Mouse (Mus musculus): ENCODE measurements around the gene Pnp2. TPM values are rescaled to one million over a fixed set of nuclear protein-coding genes. Genes with fewer than 3 reads are reported as not detected.

The Pnp2 gene
- total and polyA plus RNA-seq, 3 experiments = 0.65 to 1.7 TPM; not detected in 1

- no peaks in the 10 kb centered on the region for H3K36me3 ChIP-seq (ENCODE audit: control insufficient read depth in 1 of 2, insufficient read depth in 2 of 2, low read length in 2 of 2)
- no peaks in the 10 kb centered on the region for H3K79me2 ChIP-seq (ENCODE audit: control insufficient read depth, insufficient read depth, low read length, poor library complexity)
- no peaks in the 10 kb centered on the region for H3K9me3 ChIP-seq (replicated peaks; ENCODE audit: insufficient read depth, low read length)
- H3K4me1 ChIP-seq (ENCODE audit: control insufficient read depth in 1 of 2, insufficient read depth in 2 of 2, low read length in 2 of 2) = no peaks in the 10 kb centered on the region
- H3K27me3 ChIP-seq (ENCODE audit: control insufficient read depth in 1 of 2, insufficient read depth in 2 of 2, low read length in 2 of 2) = no peaks in the 10 kb centered on the region
- no peak for DNase-seq (ENCODE audit: low read depth, low spot score)
- no peak overlapping the region for H3K9ac ChIP-seq (ENCODE audit: control insufficient read depth, low read depth, low read length, poor library complexity, severe bottlenecking)
- H3K27ac ChIP-seq (ENCODE audit: control insufficient read depth, low read depth, low read length) = no peak overlapping the region
- no peak overlapping the region for H3K4me3 ChIP-seq (ENCODE audit: control insufficient read depth in 1 of 2, insufficient read depth in 1 of 2, low read depth in 2 of 2, low read length in 2 of 2)
- no peak for TF ChIP-seq POLR2A (IDR thresholded peaks at IDR 0.05; ENCODE audit: control insufficient read depth in 1 of 2, insufficient read depth in 1 of 2, low read depth in 1 of 2, low read length in 2 of 2, poor library complexity in 1 of 2)
- no peak for TF ChIP-seq KAT2A (conservative IDR thresholded peaks at IDR 0.05; ENCODE audit: low read depth, low read length)
- no peak for TF ChIP-seq ZMIZ1 (IDR thresholded peaks at IDR 0.05; ENCODE audit: low read depth, low read length)
- TF ChIP-seq JUND (IDR thresholded peaks at IDR 0.05; ENCODE audit: low read depth, low read length) = no peak
- no peak for TF ChIP-seq HCFC1 (IDR thresholded peaks at IDR 0.05; ENCODE audit: low read depth, low read length)
- no peak for TF ChIP-seq POLR2AphosphoS5 (IDR thresholded peaks at IDR 0.05; ENCODE audit: borderline replicate concordance, low read depth, low read length)
- no peak for TF ChIP-seq CHD1 (IDR thresholded peaks at IDR 0.05; ENCODE audit: low read depth, low read length)
- TF ChIP-seq CTCF (IDR thresholded peaks at IDR 0.05 in 2 of 3, conservative IDR thresholded peaks at IDR 0.05 in 1 of 3; ENCODE audit: control insufficient read depth in 1 of 3, insufficient read depth in 1 of 3, low read depth in 2 of 3, low read length in 3 of 3, poor library complexity in 1 of 3, severe bottlenecking in 1 of 3) = no peak
- no peak for TF ChIP-seq MYC (IDR thresholded peaks at IDR 0.05; ENCODE audit: low read depth, low read length)
- no peak for TF ChIP-seq MEF2A (IDR thresholded peaks at IDR 0.05; ENCODE audit: extremely low read depth, insufficient replicate concordance, low read depth, low read length, poor library complexity, severe bottlenecking)
- TF ChIP-seq RAD21 (IDR thresholded peaks at IDR 0.05; ENCODE audit: low read depth, low read length) = no peak
- TF ChIP-seq USF1 (IDR thresholded peaks at IDR 0.05; ENCODE audit: low read depth, low read length) = no peak
- no peak for TF ChIP-seq E2F4 (IDR thresholded peaks at IDR 0.05; ENCODE audit: borderline replicate concordance, low read depth, low read length)
- no peak for TF ChIP-seq RCOR1 (IDR thresholded peaks at IDR 0.05; ENCODE audit: low read depth, low read length)
- no peak for TF ChIP-seq ZNF384 (IDR thresholded peaks at IDR 0.05; ENCODE audit: low read depth, low read length)
- no peak for TF ChIP-seq GABPA (IDR thresholded peaks at IDR 0.05; ENCODE audit: low read depth, low read length)
- TF ChIP-seq GATA1 (IDR thresholded peaks at IDR 0.05; ENCODE audit: low read depth, low read length) = no peak
- no peak for TF ChIP-seq POLR2AphosphoS2 (IDR thresholded peaks at IDR 0.05; ENCODE audit: low read length)
- TF ChIP-seq MAX (IDR thresholded peaks at IDR 0.05; ENCODE audit: low read length) = no peak
Measured at GRCm38 (mm10) chr14:51009572-51009971, 53.8 kb downstream of the Pnp2 start.

Other genes with a start within 250 kb of the Pnp2 start
- gene Olfr748, start 248.6 kb upstream of the Pnp2 start, total RNA-seq (2012; rRNA removed) = not detected in 2 replicates
- gene Olfr748, start 248.6 kb upstream of the Pnp2 start, polyA plus RNA-seq (2012; ENCODE audit: insufficient read depth in 1 of 2, insufficient read length in 2 of 2, low read depth in 1 of 2, low replicate concordance in 2 of 2, missing spikeins in 1 of 2) = not detected
- gene Olfr749, start 210.9 kb upstream of the Pnp2 start, total RNA-seq (2012; rRNA removed) = not detected in 2 replicates
- not detected for gene Olfr749, start 210.9 kb upstream of the Pnp2 start, polyA plus RNA-seq (2012; ENCODE audit: insufficient read depth in 1 of 2, insufficient read length in 2 of 2, low read depth in 1 of 2, low replicate concordance in 2 of 2, missing spikeins in 1 of 2)
- gene Ttc5, start 170.5 kb upstream of the Pnp2 start, total RNA-seq (2012; rRNA removed) = 22.7 and 24.2 TPM in 2 replicates
- 10 to 100 TPM in 1 of 2 experiments, not detected in 1; 28.1 TPM for gene Ttc5, start 170.5 kb upstream of the Pnp2 start, polyA plus RNA-seq (2012; ENCODE audit: insufficient read depth in 1 of 2, insufficient read length in 2 of 2, low read depth in 1 of 2, low replicate concordance in 2 of 2, missing spikeins in 1 of 2)
- 23.3 and 28.3 TPM in 2 replicates for gene Ccnb1ip1, start 148.3 kb upstream of the Pnp2 start, total RNA-seq (2012; rRNA removed)
- 10 to 100 TPM in 1 of 2 experiments, not detected in 1; 27.6 TPM for gene Ccnb1ip1, start 148.3 kb upstream of the Pnp2 start, polyA plus RNA-seq (2012; ENCODE audit: insufficient read depth in 1 of 2, insufficient read length in 2 of 2, low read depth in 1 of 2, low replicate concordance in 2 of 2, missing spikeins in 1 of 2)
- gene Parp2, start 148.2 kb upstream of the Pnp2 start, total RNA-seq (2012; rRNA removed) = 65.6 and 81.1 TPM in 2 replicates
- 10 to 100 TPM in 1 of 2 experiments, not detected in 1; 83.2 TPM for gene Parp2, start 148.2 kb upstream of the Pnp2 start, polyA plus RNA-seq (2012; ENCODE audit: insufficient read depth in 1 of 2, insufficient read length in 2 of 2, low read depth in 1 of 2, low replicate concordance in 2 of 2, missing spikeins in 1 of 2)
- 19.5 and 36.8 TPM in 2 replicates for gene Tep1, start 85.4 kb upstream of the Pnp2 start, total RNA-seq (2012; rRNA removed)
- gene Tep1, start 85.4 kb upstream of the Pnp2 start, polyA plus RNA-seq (2012; ENCODE audit: insufficient read depth in 1 of 2, insufficient read length in 2 of 2, low read depth in 1 of 2, low replicate concordance in 2 of 2, missing spikeins in 1 of 2) = 10 to 100 TPM in 1 of 2 experiments, not detected in 1; 13.7 TPM
- not detected in 2 replicates for gene Klhl33, start 58.5 kb upstream of the Pnp2 start, total RNA-seq (2012; rRNA removed)
- gene Klhl33, start 58.5 kb upstream of the Pnp2 start, polyA plus RNA-seq (2012; ENCODE audit: insufficient read depth in 1 of 2, insufficient read length in 2 of 2, low read depth in 1 of 2, low replicate concordance in 2 of 2, missing spikeins in 1 of 2) = under 1 TPM in 1 of 2 experiments, not detected in 1; 0.01 TPM
- gene Osgep, start 31.1 kb upstream of the Pnp2 start, total RNA-seq (2012; rRNA removed) = 28.0 and 29.6 TPM in 2 replicates
- gene Osgep, start 31.1 kb upstream of the Pnp2 start, polyA plus RNA-seq (2012; ENCODE audit: insufficient read depth in 1 of 2, insufficient read length in 2 of 2, low read depth in 1 of 2, low replicate concordance in 2 of 2, missing spikeins in 1 of 2) = 10 to 100 TPM in 1 of 2 experiments, not detected in 1; 45.1 TPM
- 123 and 129 TPM in 2 replicates for gene Apex1, start 31.0 kb upstream of the Pnp2 start, total RNA-seq (2012; rRNA removed)
- 100 to 1,000 TPM in 1 of 2 experiments, not detected in 1; 155 TPM for gene Apex1, start 31.0 kb upstream of the Pnp2 start, polyA plus RNA-seq (2012; ENCODE audit: insufficient read depth in 1 of 2, insufficient read length in 2 of 2, low read depth in 1 of 2, low replicate concordance in 2 of 2, missing spikeins in 1 of 2)
- gene Pip4p1, start 25.1 kb upstream of the Pnp2 start, total RNA-seq (2012; rRNA removed) = 10.5 and 12.2 TPM in 2 replicates
- 10 to 100 TPM in 1 of 2 experiments, not detected in 1; 21.6 TPM for gene Pip4p1, start 25.1 kb upstream of the Pnp2 start, polyA plus RNA-seq (2012; ENCODE audit: insufficient read depth in 1 of 2, insufficient read length in 2 of 2, low read depth in 1 of 2, low replicate concordance in 2 of 2, missing spikeins in 1 of 2)
- gene Pnp, start 24.9 kb upstream of the Pnp2 start, total RNA-seq (2012; rRNA removed) = 46.7 and 49.7 TPM in 2 replicates
- gene Pnp, start 24.9 kb upstream of the Pnp2 start, polyA plus RNA-seq (2012; ENCODE audit: insufficient read depth in 1 of 2, insufficient read length in 2 of 2, low read depth in 1 of 2, low replicate concordance in 2 of 2, missing spikeins in 1 of 2) = 100 to 1,000 TPM in 1 of 2 experiments, 10 to 100 TPM in 1; 36.2 to 302 TPM
- gene Gm49342, start 11.5 kb upstream of the Pnp2 start, total RNA-seq (2012; rRNA removed) = 11.7 and 14.5 TPM in 2 replicates
- 10 to 100 TPM in 1 of 2 experiments, not detected in 1; 45.2 TPM for gene Gm49342, start 11.5 kb upstream of the Pnp2 start, polyA plus RNA-seq (2012; ENCODE audit: insufficient read depth in 1 of 2, insufficient read length in 2 of 2, low read depth in 1 of 2, low replicate concordance in 2 of 2, missing spikeins in 1 of 2)
- gene Rnase10, start 51.8 kb downstream of the Pnp2 start, total RNA-seq (2012; rRNA removed) = not detected in 2 replicates
- gene Rnase10, start 51.8 kb downstream of the Pnp2 start, polyA plus RNA-seq (2012; ENCODE audit: insufficient read depth in 1 of 2, insufficient read length in 2 of 2, low read depth in 1 of 2, low replicate concordance in 2 of 2, missing spikeins in 1 of 2) = not detected
- not detected in 2 replicates for gene Rnase9, start 85.9 kb downstream of the Pnp2 start, total RNA-seq (2012; rRNA removed)
- gene Rnase9, start 85.9 kb downstream of the Pnp2 start, polyA plus RNA-seq (2012; ENCODE audit: insufficient read depth in 1 of 2, insufficient read length in 2 of 2, low read depth in 1 of 2, low replicate concordance in 2 of 2, missing spikeins in 1 of 2) = not detected
- not detected in 2 replicates for gene Rnase11, start 94.2 kb downstream of the Pnp2 start, total RNA-seq (2012; rRNA removed)
- gene Rnase11, start 94.2 kb downstream of the Pnp2 start, polyA plus RNA-seq (2012; ENCODE audit: insufficient read depth in 1 of 2, insufficient read length in 2 of 2, low read depth in 1 of 2, low replicate concordance in 2 of 2, missing spikeins in 1 of 2) = not detected
- gene Rnase12, start 101.7 kb downstream of the Pnp2 start, total RNA-seq (2012; rRNA removed) = not detected in 2 replicates
- not detected for gene Rnase12, start 101.7 kb downstream of the Pnp2 start, polyA plus RNA-seq (2012; ENCODE audit: insufficient read depth in 1 of 2, insufficient read length in 2 of 2, low read depth in 1 of 2, low replicate concordance in 2 of 2, missing spikeins in 1 of 2)
- gene Olfr750, start 118.4 kb downstream of the Pnp2 start, total RNA-seq (2012; rRNA removed) = not detected in 2 replicates
- not detected for gene Olfr750, start 118.4 kb downstream of the Pnp2 start, polyA plus RNA-seq (2012; ENCODE audit: insufficient read depth in 1 of 2, insufficient read length in 2 of 2, low read depth in 1 of 2, low replicate concordance in 2 of 2, missing spikeins in 1 of 2)
- gene Rnase4, start 135.1 kb downstream of the Pnp2 start, total RNA-seq (2012; rRNA removed) = not detected in 2 replicates
- under 1 TPM in 1 of 2 experiments, not detected in 1; 0.18 TPM for gene Rnase4, start 135.1 kb downstream of the Pnp2 start, polyA plus RNA-seq (2012; ENCODE audit: insufficient read depth in 1 of 2, insufficient read length in 2 of 2, low read depth in 1 of 2, low replicate concordance in 2 of 2, missing spikeins in 1 of 2)
- not detected in 2 replicates for gene Ang, start 135.2 kb downstream of the Pnp2 start, total RNA-seq (2012; rRNA removed)
- gene Ang, start 135.2 kb downstream of the Pnp2 start, polyA plus RNA-seq (2012; ENCODE audit: insufficient read depth in 1 of 2, insufficient read length in 2 of 2, low read depth in 1 of 2, low replicate concordance in 2 of 2, missing spikeins in 1 of 2) = not detected
- gene Eddm3b, start 158.4 kb downstream of the Pnp2 start, total RNA-seq (2012; rRNA removed) = not detected in 2 replicates
- not detected for gene Eddm3b, start 158.4 kb downstream of the Pnp2 start, polyA plus RNA-seq (2012; ENCODE audit: insufficient read depth in 1 of 2, insufficient read length in 2 of 2, low read depth in 1 of 2, low replicate concordance in 2 of 2, missing spikeins in 1 of 2)
- 65.0 and 73.4 TPM in 2 replicates for gene Rnase6, start 167.9 kb downstream of the Pnp2 start, total RNA-seq (2012; rRNA removed)
- gene Rnase6, start 167.9 kb downstream of the Pnp2 start, polyA plus RNA-seq (2012; ENCODE audit: insufficient read depth in 1 of 2, insufficient read length in 2 of 2, low read depth in 1 of 2, low replicate concordance in 2 of 2, missing spikeins in 1 of 2) = 10 to 100 TPM in 1 of 2 experiments, not detected in 1; 49.2 TPM
- gene Rnase1, start 190.8 kb downstream of the Pnp2 start, total RNA-seq (2012; rRNA removed) = not detected in 2 replicates
- gene Rnase1, start 190.8 kb downstream of the Pnp2 start, polyA plus RNA-seq (2012; ENCODE audit: insufficient read depth in 1 of 2, insufficient read length in 2 of 2, low read depth in 1 of 2, low replicate concordance in 2 of 2, missing spikeins in 1 of 2) = under 1 TPM in 1 of 2 experiments, not detected in 1; 0.07 TPM
- gene Rnase2b, start 206.3 kb downstream of the Pnp2 start, total RNA-seq (2012; rRNA removed) = not detected in 2 replicates
- gene Rnase2b, start 206.3 kb downstream of the Pnp2 start, polyA plus RNA-seq (2012; ENCODE audit: insufficient read depth in 1 of 2, insufficient read length in 2 of 2, low read depth in 1 of 2, low replicate concordance in 2 of 2, missing spikeins in 1 of 2) = not detected
- not detected in 2 replicates for gene Ang2, start 243.2 kb downstream of the Pnp2 start, total RNA-seq (2012; rRNA removed)
- gene Ang2, start 243.2 kb downstream of the Pnp2 start, polyA plus RNA-seq (2012; ENCODE audit: insufficient read depth in 1 of 2, insufficient read length in 2 of 2, low read depth in 1 of 2, low replicate concordance in 2 of 2, missing spikeins in 1 of 2) = not detected
- not detected in 2 replicates for gene Ear14, start 247.4 kb downstream of the Pnp2 start, total RNA-seq (2012; rRNA removed)
- gene Ear14, start 247.4 kb downstream of the Pnp2 start, polyA plus RNA-seq (2012; ENCODE audit: insufficient read depth in 1 of 2, insufficient read length in 2 of 2, low read depth in 1 of 2, low replicate concordance in 2 of 2, missing spikeins in 1 of 2) = not detected